Mouse (Mus musculus) MEL (cell line): ENCODE data around the gene Nek8. TPM values are rescaled to one million over a fixed set of nuclear protein-coding genes. Genes with fewer than 3 reads are reported as not detected.

ENCODE experiments used
- DNase-seq: peaks from one replicate; pipeline ENCODE4 v3.0.0; 2011; ENCODE audit warnings: low read depth, low spot score
- H3K27ac ChIP-seq: 2 replicates; pipeline ENCODE4 v1.5.1; 2012; ENCODE audit warnings: low read depth, mild to moderate bottlenecking, control low read depth, low read length, moderate library complexity; ENCODE audit not compliant: control insufficient read depth
- H3K27me3 ChIP-seq, 2 experiments: fragments of 150-350 bp in 1 of 2; sonication (generic) in 1 of 2; 2 replicates each; pipeline ENCODE4 v1.6.1; 2012; ENCODE audit warnings: low read length in 2 of 2, mild to moderate bottlenecking in 2 of 2, improper control_type of control experiment in 1 of 2, moderate library complexity in 1 of 2; ENCODE audit not compliant: insufficient read depth in 2 of 2, control insufficient read depth in 1 of 2
- H3K36me3 ChIP-seq, 2 experiments: 2 replicates each; pipeline ENCODE4 v1.6.1; 2012 to 2014; ENCODE audit warnings: low read length in 2 of 2, improper control_type of control experiment in 1 of 2, inconsistent platforms in 1 of 2, mild to moderate bottlenecking in 1 of 2; ENCODE audit not compliant: insufficient read depth in 2 of 2, control insufficient read depth in 1 of 2
- H3K4me1 ChIP-seq, 2 experiments: fragments of 150-350 bp in 1 of 2; sonication (generic) in 1 of 2; 2 replicates each; pipeline ENCODE4 v1.6.1; 2012; ENCODE audit warnings: low read length in 2 of 2, improper control_type of control experiment in 1 of 2, mild to moderate bottlenecking in 1 of 2; ENCODE audit not compliant: insufficient read depth in 2 of 2, control insufficient read depth in 1 of 2
- H3K4me3 ChIP-seq, 2 experiments: fragments of 150-350 bp in 1 of 2; sonication (generic) in 1 of 2; 2 replicates each; pipeline ENCODE4 v1.5.1; 2012; ENCODE audit warnings: low read depth in 2 of 2, low read length in 2 of 2, mild to moderate bottlenecking in 2 of 2, moderate library complexity in 2 of 2, control low read depth in 1 of 2, improper control_type of control experiment in 1 of 2; ENCODE audit not compliant: control insufficient read depth in 1 of 2, insufficient read depth in 1 of 2
- H3K79me2 ChIP-seq: 2 replicates; pipeline ENCODE4 v1.6.1; 2012; ENCODE audit warnings: mild to moderate bottlenecking, low read length, moderate library complexity; ENCODE audit not compliant: control insufficient read depth, poor library complexity, insufficient read depth
- H3K9ac ChIP-seq: 2 replicates; pipeline ENCODE4 v1.6.1; 2012; ENCODE audit warnings: low read depth, mild to moderate bottlenecking, control low read depth, low read length, moderate library complexity; ENCODE audit not compliant: control insufficient read depth, poor library complexity, severe bottlenecking
- H3K9me3 ChIP-seq: fragments of 150-350 bp; sonication (generic); replicated peaks from 2 replicates; pipeline ENCODE4 v1.6.1; 2012; ENCODE audit warnings: mild to moderate bottlenecking, low read length, improper control_type of control experiment, moderate library complexity; ENCODE audit not compliant: insufficient read depth
- CHD1 ChIP-seq: IDR thresholded peaks from 2 replicates; pipeline ENCODE4 v1.6.1; 2012; ENCODE audit warnings: low read depth, mild to moderate bottlenecking, inconsistent platforms, low read length, improper control_type of control experiment
- CHD2 ChIP-seq: IDR thresholded peaks from 2 replicates; pipeline ENCODE4 v1.6.1; 2011; ENCODE audit warnings: low read length, improper control_type of control experiment
- E2F4 ChIP-seq: IDR thresholded peaks from 2 replicates; pipeline ENCODE4 v1.6.1; 2011; ENCODE audit warnings: low read depth, low read length, improper control_type of control experiment, borderline replicate concordance
- HCFC1 ChIP-seq: IDR thresholded peaks from 2 replicates; pipeline ENCODE4 v1.6.1; 2012; ENCODE audit warnings: low read depth, mild to moderate bottlenecking, inconsistent platforms, low read length, improper control_type of control experiment, moderate library complexity
- KAT2A ChIP-seq: conservative IDR thresholded peaks from 2 replicates; pipeline ENCODE4 v1.6.1; 2012; ENCODE audit warnings: low read depth, low read length, improper control_type of control experiment, inconsistent platforms
- MAFK ChIP-seq: IDR thresholded peaks from 2 replicates; pipeline ENCODE4 v1.6.1; 2011; ENCODE audit warnings: low read depth, mild to moderate bottlenecking, low read length, improper control_type of control experiment, borderline replicate concordance
- MAZ ChIP-seq: IDR thresholded peaks from 2 replicates; pipeline ENCODE4 v1.6.1; 2012; ENCODE audit warnings: low read depth, mild to moderate bottlenecking, inconsistent platforms, low read length, improper control_type of control experiment
- MYC ChIP-seq: IDR thresholded peaks from 2 replicates; pipeline ENCODE4 v1.6.1; 2011; ENCODE audit warnings: low read depth, mild to moderate bottlenecking, low read length, improper control_type of control experiment, moderate library complexity
- POLR2A ChIP-seq, 2 experiments: IDR thresholded peaks; 2 replicates each; pipeline ENCODE4 v1.6.1; 2011 to 2012; ENCODE audit warnings: low read length in 2 of 2, mild to moderate bottlenecking in 2 of 2, control low read depth in 1 of 2, improper control_type of control experiment in 1 of 2, low read depth in 1 of 2, moderate library complexity in 1 of 2; ENCODE audit not compliant: control insufficient read depth in 1 of 2, insufficient read depth in 1 of 2, poor library complexity in 1 of 2
- POLR2AphosphoS2 ChIP-seq: IDR thresholded peaks from 2 replicates; pipeline ENCODE4 v1.6.1; 2011; ENCODE audit warnings: low read length, improper control_type of control experiment
- POLR2AphosphoS5 ChIP-seq: IDR thresholded peaks from 2 replicates; pipeline ENCODE4 v1.6.1; 2012; ENCODE audit warnings: low read depth, borderline replicate concordance, mild to moderate bottlenecking, inconsistent platforms, low read length, moderate library complexity, mixed read lengths
- RCOR1 ChIP-seq: IDR thresholded peaks from 2 replicates; pipeline ENCODE4 v1.6.1; 2012; ENCODE audit warnings: low read depth, mild to moderate bottlenecking, inconsistent platforms, low read length, improper control_type of control experiment
- SMC3 ChIP-seq: IDR thresholded peaks from 2 replicates; pipeline ENCODE4 v1.6.1; 2011; ENCODE audit warnings: low read depth, low read length, improper control_type of control experiment
- TAL1 ChIP-seq: IDR thresholded peaks from 2 replicates; pipeline ENCODE4 v1.6.1; 2012; ENCODE audit warnings: mild to moderate bottlenecking, inconsistent platforms, low read length, moderate library complexity, mixed read lengths
- TBP ChIP-seq: IDR thresholded peaks from 2 replicates; pipeline ENCODE4 v1.8.0; 2011; ENCODE audit warnings: low read depth, low read length, improper control_type of control experiment
- TCF12 ChIP-seq: IDR thresholded peaks from 2 replicates; pipeline ENCODE4 v1.6.1; 2014; ENCODE audit warnings: low read depth, mild to moderate bottlenecking, inconsistent platforms, low read length, improper control_type of control experiment, moderate library complexity
- ZKSCAN1 ChIP-seq: IDR thresholded peaks from 2 replicates; pipeline ENCODE4 v1.6.1; 2012; ENCODE audit warnings: low read depth, mild to moderate bottlenecking, inconsistent platforms, low read length, improper control_type of control experiment, moderate library complexity
- ZNF384 ChIP-seq: IDR thresholded peaks from 2 replicates; pipeline ENCODE4 v1.6.1; 2012; ENCODE audit warnings: low read depth, mild to moderate bottlenecking, inconsistent platforms, low read length, improper control_type of control experiment
- polyA plus RNA-seq, 2 experiments: library from polyadenylated mRNA; stranded (reverse) in 1 of 2; unstranded in 1 of 2; fragments of >175 nt in 1 of 2; fragments of >200 nt in 1 of 2; gene quantifications; 2 replicates each; pipeline versions ENCODE4 v1.2.1 to v1.2.4; 2012; ENCODE audit warnings: low replicate concordance in 2 of 2, low read depth in 1 of 2; ENCODE audit not compliant: insufficient read length in 2 of 2, insufficient read depth in 1 of 2, missing spikeins in 1 of 2
- total RNA-seq: library from RNA; depleted of rRNA; stranded (reverse); fragments of 300-350 nt; gene quantifications from 2 replicates; pipeline ENCODE4 v1.2.3, GENCODE M21; 2012

Nek8 gene
- total and polyA plus RNA-seq, 3 experiments = 7.5 to 10.1 TPM; not detected in 1

GRCm38 (mm10) chr11:78155674-78156073 is 20.8 kb downstream of the Nek8 start:
- DNase-seq = no peak
- H3K9me3 ChIP-seq = no peaks in the 10 kb centered on the region
- no peak overlapping the region for H3K27ac ChIP-seq
- H3K36me3 ChIP-seq = no peaks in the 10 kb centered on the region
- H3K4me3 ChIP-seq = no peak overlapping the region
- no peaks in the 10 kb centered on the region for H3K79me2 ChIP-seq
- no peak overlapping the region for H3K9ac ChIP-seq
- no peaks in the 10 kb centered on the region for H3K27me3 ChIP-seq
- no peaks in the 10 kb centered on the region for H3K4me1 ChIP-seq
- no peak for TF ChIP-seq RCOR1
- TF ChIP-seq CHD2 = no peak
- TF ChIP-seq ZKSCAN1 = no peak
- TF ChIP-seq CHD1 = no peak
- no peak for TF ChIP-seq E2F4
- no peak for TF ChIP-seq HCFC1
- TF ChIP-seq TBP = no peak
- TF ChIP-seq POLR2AphosphoS5 = no peak
- no peak for TF ChIP-seq TAL1

- no peaks in the 10 kb centered on the region; a peak in 1 of 4 replicates for H3K36me3 ChIP-seq
These were observed 22.7 kb downstream of the Nek8 start for GRCm38 (mm10) chr11:78153778-78154177.

GRCm38 (mm10) chr11:78152299-78153231 is 23.9 kb downstream of the Nek8 start:
- Histone ChIP-seq H3K36me3 (no peaks in the 10 kb centered on the region; a peak in 1 of 4 replicates), H3K9me3 (no peaks in the 10 kb centered on the region), H3K4me1 (no peaks in the 10 kb centered on the region), H3K9ac (no peak overlapping the region), H3K4me3 (no peak overlapping the region), H3K79me2 (no peaks in the 10 kb centered on the region), H3K27ac (no peak overlapping the region), H3K27me3 (no peaks in the 10 kb centered on the region)
- TF ChIP-seq MYC (no peak), POLR2A (IDR thresholded peaks at IDR 0.05; ENCODE audit: control insufficient read depth in 1 of 2, insufficient read depth in 1 of 2, low read depth in 1 of 2, low read length in 2 of 2, poor library complexity in 1 of 2) (no peak)
- DNase-seq = no peak

More at GRCm38 (mm10) chr11:78153778-78154177, 22.7 kb downstream of the Nek8 start:
- H3K4me3 ChIP-seq = no peak overlapping the region
- no peak overlapping the region for H3K9ac ChIP-seq
- H3K79me2 ChIP-seq = no peaks in the 10 kb centered on the region
- no peak for DNase-seq
- TF ChIP-seq MAFK (no peak), KAT2A (no peak), TCF12 (no peak), SMC3 (no peak), MAZ (no peak), ZNF384 (no peak), POLR2AphosphoS2 (no peak)
- no peaks in the 10 kb centered on the region for H3K27me3 ChIP-seq
- no peak overlapping the region for H3K27ac ChIP-seq
- H3K4me1 ChIP-seq = no peaks in the 10 kb centered on the region
- H3K9me3 ChIP-seq = no peaks in the 10 kb centered on the region
